Mouse (Mus musculus) heart, postnatal 4 days (tissue): Measurements from ENCODE around the gene Mrpl3. TPM values are rescaled to one million over a fixed set of nuclear protein-coding genes. Genes with fewer than 3 reads are reported as not detected.
"Not testable (repeated sequence)": the region's sequence is repeated elsewhere in the genome, so short reads cannot be mapped to it uniquely, and the experiment has no call there.

ENCODE experiments used
- DNase-seq: peaks from one replicate; pipeline ENCODE4 v3.0.0; 2021
- total RNA-seq, 2 experiments: library from RNA; stranded (reverse); gene quantifications; 2 replicates each; pipeline ENCODE4 v1.2.3; 2021

The Mrpl3 gene
- 100 to 1,000 TPM; 138 to 146 TPM for total RNA-seq

DNA sequence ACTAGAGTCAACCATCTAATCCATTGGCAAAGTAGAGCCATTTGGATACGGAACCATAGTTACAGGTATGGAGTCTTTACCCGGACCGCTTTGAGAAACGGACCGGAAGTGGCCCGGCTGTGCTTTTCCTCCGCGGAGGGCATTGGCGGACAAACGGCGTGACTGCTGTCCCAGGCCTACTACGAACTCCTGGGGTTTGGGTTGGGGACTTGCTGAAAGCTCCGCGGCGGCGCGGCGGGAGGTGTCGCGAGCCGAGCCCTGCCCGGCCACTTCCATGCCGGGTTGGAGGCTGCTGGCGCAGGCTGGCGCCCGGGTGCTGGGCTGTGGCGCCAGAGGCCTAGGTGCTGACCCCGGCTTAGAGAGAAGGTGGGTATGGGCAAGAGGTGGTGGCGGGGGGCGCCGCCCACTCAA lies at the start of gene Mrpl3:
Gene Mrpl3 (plus strand): TSS at position 93 of the 411 bp plus-strand sequence.
- peak; percentile 94 for DNase-seq

DNA sequence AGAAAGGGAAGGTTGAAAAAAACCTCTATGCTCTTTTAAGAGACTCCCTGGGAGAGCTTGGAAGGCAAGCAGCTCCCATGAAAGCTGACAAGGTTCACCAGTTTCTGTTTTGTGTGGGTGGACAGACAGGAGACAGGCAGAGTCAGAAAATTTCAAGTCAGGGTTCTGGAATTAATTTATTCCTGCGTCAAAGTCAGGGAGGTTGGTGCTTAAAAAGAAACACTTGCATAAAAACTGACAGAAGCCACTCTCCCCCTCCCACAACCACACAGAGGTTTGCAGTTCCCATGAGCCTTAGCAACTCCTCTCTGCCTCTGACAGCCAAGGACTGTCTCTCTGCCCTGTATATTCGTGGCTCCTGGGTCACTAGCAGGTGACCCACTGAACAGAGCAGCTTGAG lies 42.3 kb upstream of the Mrpl3 start:
- no peak for DNase-seq

DNA sequence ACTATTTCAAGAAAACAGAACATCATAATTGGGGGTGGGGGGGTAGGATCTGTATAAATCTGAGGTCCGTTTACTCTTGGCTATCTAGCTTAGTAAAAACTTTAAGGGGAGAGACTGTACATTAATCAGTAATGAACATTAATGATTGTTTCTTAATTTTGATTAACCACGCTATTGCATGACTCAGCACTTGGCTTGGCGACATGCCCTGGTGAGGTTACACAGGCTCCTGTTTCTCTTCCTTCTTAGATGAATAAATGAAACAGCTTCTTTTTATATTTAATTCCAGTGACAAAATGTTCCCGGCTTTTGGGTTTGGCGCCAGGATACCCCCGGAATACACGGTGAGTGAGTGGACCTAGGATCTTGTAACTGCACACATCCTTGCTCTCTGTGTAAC lies 34.9 kb upstream of the Mrpl3 start:
- DNase-seq: no peak

GRCm38 (mm10) chr9:105028311-105028710 lies 24.7 kb upstream of the Mrpl3 start:
- no peak for DNase-seq

DNA sequence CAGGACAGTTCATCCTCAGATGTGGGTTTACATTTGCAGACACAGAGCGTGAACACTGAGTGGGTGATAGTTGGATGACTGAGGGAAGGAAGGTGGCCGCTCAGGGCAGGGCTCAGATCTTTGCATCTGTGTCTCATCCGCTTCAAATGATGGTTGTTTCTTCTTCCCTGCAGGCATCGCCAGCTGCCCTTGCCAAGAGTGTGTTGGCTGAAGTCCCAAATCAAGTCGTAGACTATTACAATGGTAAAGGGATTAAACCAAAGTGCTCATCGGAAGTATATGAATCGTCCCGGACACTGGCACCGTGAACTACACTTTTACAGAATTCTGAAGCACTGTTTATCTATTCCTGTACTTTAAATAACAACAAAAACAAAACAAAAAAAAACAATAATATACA lies 20.5 kb upstream of the Mrpl3 start:
- DNase-seq: no peak

DNA sequence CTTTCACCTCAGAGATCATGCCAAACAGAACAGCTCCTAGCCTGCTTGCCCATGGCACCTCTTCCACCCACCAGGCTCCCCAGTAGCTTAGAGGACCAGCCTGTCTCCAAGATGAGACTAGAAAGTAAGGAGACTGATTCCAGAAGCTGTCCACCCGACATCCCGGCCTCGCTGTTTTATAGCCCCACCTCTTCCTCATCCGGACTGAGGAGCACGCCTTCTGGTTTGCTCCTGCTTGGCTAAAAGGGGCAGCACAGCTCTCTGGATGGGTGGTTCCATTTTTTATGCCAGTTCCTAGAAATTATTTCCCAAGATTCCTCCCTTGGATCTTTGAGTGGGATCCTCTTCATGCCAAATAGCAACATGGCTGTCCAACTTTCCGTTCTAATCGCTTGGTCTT lies 19.4 kb upstream of the Mrpl3 start:
- no peak for DNase-seq

- DNase-seq: no peak
These were observed 15.2 kb upstream of the Mrpl3 start for GRCm38 (mm10) chr9:105037847-105038246.

DNA sequence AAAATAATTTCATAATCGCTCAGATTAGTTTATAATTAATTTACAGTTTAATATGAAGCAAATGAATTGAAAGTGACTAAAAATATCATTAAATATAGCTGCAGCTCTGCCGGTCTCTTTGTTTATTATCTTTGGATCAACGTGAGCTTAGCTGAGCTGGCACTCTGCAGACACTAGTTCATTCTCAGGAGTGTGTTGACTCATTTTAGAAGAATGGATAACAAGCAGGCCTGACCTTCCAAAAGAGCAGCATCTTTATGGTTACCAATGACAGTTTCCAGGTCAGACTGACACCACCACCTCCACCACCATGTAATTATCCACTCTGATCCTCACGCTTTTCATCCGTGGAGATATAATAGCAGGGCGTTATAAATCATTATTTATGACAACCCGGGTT lies 7.0 kb upstream of the Mrpl3 start:
- no peak for DNase-seq

- no peak for DNase-seq
These were observed 4.7 kb upstream of the Mrpl3 start for GRCm38 (mm10) chr9:105048351-105048750.

DNA sequence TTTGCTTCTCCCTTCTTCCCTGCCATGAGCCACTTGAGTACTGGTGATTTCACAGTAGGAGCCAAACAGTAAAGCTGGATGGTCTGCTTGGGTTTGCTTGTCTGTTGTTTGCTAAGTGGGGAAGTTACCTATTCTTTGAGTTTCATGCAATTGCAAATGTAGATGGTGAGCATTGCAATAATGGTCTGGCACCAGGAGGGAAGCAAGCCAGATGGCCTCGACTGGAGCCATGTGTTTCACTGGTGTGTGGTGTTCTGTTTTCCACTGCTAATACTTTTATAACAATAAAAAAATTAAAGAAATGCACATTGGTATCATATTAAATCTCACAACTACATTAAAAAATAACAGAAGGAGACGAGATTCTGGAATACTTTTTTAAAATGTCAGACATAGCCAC lies 3.4 kb upstream of the Mrpl3 start:
- no peak for DNase-seq

GRCm38 (mm10) chr9:105050257-105050656 lies 2.8 kb upstream of the Mrpl3 start:
- DNase-seq: no peak

DNA sequence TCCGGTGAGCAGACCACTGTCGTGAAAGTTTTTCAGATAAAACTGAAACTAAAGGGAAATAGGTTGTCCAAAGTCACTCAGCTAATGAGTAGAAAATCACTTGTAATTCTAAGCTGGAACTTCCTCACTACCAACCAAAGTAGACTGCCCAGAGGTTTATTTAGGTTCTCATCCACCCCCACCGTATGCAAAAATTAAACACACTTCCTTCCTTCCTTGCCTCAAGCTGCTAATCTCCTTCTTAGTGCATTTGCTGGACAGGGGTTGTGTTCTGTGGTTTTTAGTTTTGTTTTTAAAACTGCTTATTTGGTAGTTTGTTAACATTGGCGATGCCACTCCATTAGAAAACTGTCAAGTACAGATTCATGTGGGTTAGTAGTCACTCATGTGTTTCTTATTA lies 773 bp downstream of the Mrpl3 start:
- DNase-seq: no peak

- DNase-seq: no peak
These were observed 16.1 kb downstream of the Mrpl3 start for GRCm38 (mm10) chr9:105069106-105069505.

DNA sequence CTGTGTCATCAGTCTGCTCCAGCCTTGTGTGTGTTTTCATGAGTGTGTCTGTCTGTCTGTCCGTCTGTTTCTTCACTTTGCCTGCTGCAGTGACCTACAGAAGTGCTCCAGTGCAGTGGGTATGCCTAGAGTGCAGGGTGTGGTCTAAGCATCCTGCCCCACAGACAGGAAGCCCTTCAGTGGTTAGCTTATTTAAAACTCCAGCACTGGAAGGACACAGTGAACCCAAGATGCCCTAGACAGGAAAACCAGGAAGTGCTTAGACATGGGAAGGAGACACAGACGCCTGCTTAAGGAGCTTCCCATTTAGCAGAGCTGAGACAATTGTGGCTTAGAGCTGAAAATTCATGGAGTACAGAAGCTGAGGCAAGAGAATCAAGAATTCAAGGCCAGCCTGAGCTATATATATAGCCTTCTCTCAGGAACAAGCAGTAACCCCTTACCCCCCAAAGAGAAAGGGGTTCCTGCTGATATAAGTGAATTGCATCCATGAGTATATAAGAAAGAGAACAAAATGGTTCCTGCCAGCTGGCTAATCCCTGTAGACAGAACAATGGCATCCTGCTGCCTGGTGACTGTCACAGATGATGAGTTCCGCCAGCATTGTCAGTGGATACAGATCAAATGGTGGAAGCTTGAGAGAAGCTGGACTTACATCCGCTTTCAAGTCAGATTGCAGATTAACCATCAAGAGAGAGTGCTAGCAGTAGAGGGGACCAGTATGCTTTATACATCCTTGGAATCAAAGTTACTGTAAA lies 20.1 kb downstream of the Mrpl3 start:
- no peak for DNase-seq

DNA sequence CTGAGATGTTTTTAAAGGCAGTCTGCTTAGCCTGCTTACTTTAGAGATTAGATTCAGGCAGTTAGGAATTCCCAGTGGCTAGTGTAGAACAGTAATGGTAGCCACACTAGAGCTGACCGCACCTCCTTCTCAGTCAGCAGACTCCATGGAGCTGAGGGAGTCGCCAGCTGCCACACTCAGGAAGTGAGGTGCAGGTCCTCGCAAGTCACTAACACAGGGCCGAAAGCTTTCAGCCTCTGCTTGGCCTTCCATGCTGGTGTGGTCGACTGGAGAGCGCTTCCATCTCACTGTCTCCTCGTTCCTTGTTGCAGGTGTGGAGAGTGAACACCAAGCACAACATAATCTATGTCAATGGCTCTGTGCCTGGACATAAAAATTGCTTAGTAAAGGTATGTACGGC lies 21.8 kb downstream of the Mrpl3 start:
- DNase-seq: no peak

DNA sequence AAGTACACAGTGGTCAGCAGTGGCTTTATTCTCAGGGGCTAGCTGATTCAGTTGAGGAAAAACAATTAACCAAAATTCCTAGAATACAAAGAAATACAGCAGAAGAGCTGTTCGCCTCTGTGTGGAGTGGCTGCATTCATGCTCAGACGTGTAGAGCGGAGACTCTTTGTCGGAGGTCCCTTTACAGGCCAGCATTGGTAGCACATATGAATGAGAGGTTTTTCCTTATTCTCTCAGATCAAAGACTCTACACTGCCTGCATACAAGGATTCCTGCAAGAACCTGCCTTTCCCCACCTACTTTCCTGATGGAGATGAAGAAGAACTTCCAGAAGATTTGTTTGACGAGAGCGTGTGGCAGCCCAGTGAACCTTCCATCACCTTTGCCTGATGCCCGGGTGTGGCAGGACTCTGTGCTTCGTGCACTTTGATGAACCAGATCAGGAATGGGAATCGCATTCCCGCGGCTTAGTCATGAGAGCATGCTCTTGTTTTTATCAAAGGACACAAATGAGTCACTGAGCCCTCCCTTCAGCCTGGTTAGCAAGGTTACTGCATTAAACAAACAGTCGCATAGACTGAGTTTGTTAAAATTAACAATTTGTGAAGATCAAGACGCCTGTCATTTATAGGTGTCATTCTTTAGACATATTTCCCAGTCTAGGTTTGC lies 23.9 kb downstream of the Mrpl3 start:
- no peak for DNase-seq

DNA sequence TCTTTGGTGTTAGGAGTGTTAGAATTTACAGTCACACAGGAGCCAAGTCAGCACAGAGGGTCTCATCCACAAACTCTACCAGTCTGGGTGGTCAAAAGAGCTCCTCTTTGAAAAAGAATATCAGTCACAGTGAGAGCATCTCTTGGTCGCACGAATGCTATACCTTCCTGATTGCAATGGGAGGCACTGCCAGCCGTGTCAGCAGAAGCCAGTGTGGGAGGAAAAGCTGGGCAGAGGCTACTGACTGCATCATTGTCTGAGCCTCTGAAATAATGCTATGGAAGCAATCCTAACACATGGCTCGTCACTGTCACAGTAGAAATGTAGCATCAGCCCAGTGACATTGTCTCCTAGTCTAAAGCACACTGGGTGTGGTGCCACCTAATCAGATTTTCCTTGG lies 25.4 kb downstream of the Mrpl3 start:
- DNase-seq: no peak

DNA sequence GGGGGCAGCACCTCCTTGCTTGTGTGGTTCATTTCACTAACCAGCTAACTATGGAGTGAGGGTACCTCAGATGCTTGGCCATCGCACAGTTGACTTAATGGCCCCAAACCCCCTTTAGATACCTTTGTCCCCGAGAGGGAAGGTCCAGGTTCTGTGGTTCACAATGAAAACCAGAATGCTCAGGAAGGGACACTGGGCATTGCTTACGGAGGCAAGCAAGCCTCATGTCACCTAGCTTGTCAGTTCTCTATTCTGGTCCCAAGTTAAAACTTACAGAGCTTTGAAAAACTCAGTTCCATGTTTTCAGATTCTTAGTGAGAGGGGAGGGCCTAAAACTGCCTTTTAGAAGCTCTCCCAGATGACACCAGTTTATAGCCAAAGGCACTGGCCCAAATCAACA lies 27.2 kb downstream of the Mrpl3 start:
- DNase-seq: no peak

DNA sequence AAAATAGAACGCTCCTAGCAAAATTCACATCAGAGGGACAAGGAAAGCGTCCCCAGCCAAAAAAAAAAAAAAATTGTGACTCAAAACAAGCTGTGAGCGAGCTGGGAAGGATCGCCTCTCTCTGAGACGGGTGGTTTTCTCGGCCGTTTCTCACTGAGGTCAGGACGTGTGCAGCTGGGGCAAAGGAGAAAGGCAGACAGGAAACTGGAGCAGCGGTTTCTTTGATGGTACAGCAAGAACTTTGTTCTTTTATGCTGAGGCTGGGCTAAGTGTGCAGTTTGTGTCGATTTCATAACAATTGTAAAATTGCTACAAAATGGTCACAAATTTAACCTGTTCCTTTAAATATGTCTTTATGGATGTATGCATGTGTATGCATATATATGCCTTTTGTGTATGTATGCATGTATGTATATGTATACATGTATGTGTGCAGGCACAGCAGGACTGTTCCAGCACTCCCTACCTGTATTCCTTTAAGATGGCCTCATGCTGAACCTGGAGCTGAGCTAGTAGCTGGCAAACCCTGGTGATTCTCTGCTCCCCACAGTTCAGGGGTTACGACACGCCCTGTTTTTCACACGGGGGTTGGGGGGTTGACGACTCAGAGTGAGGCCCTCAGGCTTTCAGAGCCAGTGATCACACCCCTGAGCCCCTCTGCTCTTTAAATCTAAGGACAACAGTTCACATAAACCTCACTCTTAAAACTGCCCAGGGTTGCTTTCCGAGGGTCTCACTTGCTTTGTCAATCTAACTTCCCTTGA lies 48.0 kb downstream of the Mrpl3 start:
- no peak for DNase-seq

GRCm38 (mm10) chr9:105101911-105102310 lies 48.9 kb downstream of the Mrpl3 start:
- no peak for DNase-seq

DNA sequence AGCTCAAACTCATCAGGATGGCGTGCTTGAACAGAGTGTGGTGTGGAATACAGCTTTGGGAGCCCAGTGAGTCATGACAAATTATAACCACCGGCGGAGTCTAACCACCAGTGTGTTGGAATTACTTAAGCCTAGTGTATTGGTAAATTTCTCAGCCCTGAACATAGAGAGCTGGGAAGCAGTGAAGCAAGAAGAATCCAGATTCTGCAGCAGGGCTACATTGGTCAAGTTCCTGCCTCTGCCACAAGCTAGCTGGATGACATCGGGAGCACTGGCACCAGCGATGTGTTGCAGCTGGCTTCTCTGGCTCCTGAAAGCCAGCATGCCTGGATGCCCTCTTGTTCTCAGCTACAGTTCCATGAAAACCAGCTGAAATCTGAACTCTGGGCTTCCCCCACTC lies 50.9 kb downstream of the Mrpl3 start:
- DNase-seq: no peak

DNA sequence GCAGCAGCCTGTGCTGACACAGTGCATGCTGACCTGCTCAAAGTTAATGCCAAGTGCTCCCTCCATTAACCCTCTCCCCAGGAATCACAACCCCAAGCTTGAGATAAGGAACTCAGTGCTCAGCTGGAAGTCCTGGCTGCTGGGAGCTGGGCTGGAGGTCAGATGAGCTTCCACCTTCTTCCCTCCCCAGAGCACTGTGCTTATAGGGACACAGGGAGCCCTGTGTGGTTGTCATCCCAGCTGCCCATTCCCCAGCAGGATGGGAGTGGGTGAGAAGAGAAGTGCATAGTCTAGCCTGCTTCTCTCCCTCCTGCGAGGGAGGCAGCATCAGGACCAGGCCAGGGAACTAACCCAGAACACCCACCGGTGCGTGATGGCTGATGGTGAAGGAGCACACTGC lies 72.2 kb downstream of the Mrpl3 start:
- not testable (repeated sequence) for DNase-seq
